Mouse (Mus musculus): ENCODE measurements around the gene Zfp280b. TPM values are rescaled to one million over a fixed set of nuclear protein-coding genes. Genes with fewer than 3 reads are reported as not detected.

Zfp280b gene
- polyA plus RNA-seq, 1 experiment from 2014 or later, result 13.5 TPM

GRCm38 (mm10) chr10:76009812-76010211, 22.6 kb upstream of the Zfp280b start:
- no peak for ATAC-seq (replicated peaks)
- Histone ChIP-seq H3K4me2 (replicated peaks) (no peak overlapping the region), H3K27ac (replicated peaks) (no peak overlapping the region), H3K9ac (replicated peaks) (no peak overlapping the region), H3K27me3 (no peaks in the 10 kb centered on the region), H3K4me3 (no peak overlapping the region), H3K9me3 (no peaks in the 10 kb centered on the region), H3K36me3 (no peaks in the 10 kb centered on the region), H3K4me1 (no peaks in the 10 kb centered on the region)
- WGBS, result 73% methylated on average over 3 of the region's 3 CpGs

DNA sequence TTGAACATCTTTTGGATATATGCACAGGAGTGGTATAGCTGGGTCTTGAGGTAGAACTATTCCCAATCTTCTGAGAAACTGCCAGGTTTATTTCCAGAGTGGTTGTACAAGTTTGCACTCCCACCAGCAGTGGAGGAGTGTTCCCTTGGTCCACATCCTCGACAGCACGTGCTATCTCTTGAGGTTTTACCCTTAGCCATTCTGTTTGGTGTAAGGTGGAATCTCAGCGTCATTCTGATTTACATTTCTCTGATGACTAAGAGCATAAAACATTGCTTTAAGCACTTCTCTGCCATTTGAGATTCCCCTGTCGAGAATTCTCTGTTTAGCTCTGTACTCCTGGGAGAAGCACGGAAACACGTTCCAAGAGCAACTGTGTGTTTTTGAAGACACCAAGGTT, 19.5 kb upstream of the Zfp280b start:
- no peak overlapping the region for H3K4me2 ChIP-seq (replicated peaks)
- 77% methylated on average over 6 of the region's 6 CpGs for WGBS
- no peak for ATAC-seq (replicated peaks)
- no peaks in the 10 kb centered on the region for H3K4me1 ChIP-seq
- H3K27me3 ChIP-seq, result no peaks in the 10 kb centered on the region
- H3K36me3 ChIP-seq, result no peaks in the 10 kb centered on the region
- no peak overlapping the region for H3K27ac ChIP-seq (replicated peaks)
- no peak overlapping the region for H3K4me3 ChIP-seq
- H3K9me3 ChIP-seq, result no peaks in the 10 kb centered on the region
- no peak overlapping the region for H3K9ac ChIP-seq (replicated peaks)

- Histone ChIP-seq H3K4me2 (replicated peaks) (no peak overlapping the region), H3K4me3 (no peak overlapping the region), H3K4me1 (no peaks in the 10 kb centered on the region), H3K36me3 (no peaks in the 10 kb centered on the region), H3K27me3 (no peaks in the 10 kb centered on the region), H3K9ac (replicated peaks) (no peak overlapping the region), H3K9me3 (no peaks in the 10 kb centered on the region), H3K27ac (replicated peaks) (no peak overlapping the region)
- no peak for ATAC-seq (replicated peaks)
- WGBS, result 88% methylated on average over 3 of the region's 3 CpGs
Observed at GRCm38 (mm10) chr10:76016886-76017285, 15.6 kb upstream of the Zfp280b start.

DNA sequence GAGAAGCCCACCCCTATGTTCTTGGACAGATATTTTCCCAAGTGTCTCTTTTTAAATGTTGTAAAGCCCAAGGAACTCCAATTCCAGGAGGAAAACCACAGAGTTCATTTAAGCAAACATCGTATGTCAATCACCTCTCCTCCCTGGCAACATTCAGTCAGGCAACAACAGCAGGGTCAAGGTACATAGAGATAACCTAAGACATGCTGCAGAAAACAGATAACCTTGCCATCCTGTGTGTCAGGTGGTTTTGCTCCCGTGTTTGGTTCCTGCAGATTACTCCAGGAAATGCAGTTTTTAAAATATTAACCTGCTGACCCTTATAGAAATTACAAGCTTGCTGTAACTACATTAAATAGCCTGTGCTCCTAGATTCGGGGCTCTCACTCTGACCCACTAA, 10.7 kb upstream of the Zfp280b start:
- Histone ChIP-seq H3K9ac (replicated peaks) (no peak overlapping the region), H3K27ac (replicated peaks) (no peak overlapping the region), H3K4me1 (no peaks in the 10 kb centered on the region), H3K36me3 (no peaks in the 10 kb centered on the region), H3K27me3 (no peaks in the 10 kb centered on the region), H3K4me2 (replicated peaks) (no peak overlapping the region), H3K9me3 (no peaks in the 10 kb centered on the region), H3K4me3 (no peak overlapping the region)
- WGBS, result 92% methylated on average over 3 of the region's 3 CpGs
- no peak for ATAC-seq (replicated peaks)

DNA sequence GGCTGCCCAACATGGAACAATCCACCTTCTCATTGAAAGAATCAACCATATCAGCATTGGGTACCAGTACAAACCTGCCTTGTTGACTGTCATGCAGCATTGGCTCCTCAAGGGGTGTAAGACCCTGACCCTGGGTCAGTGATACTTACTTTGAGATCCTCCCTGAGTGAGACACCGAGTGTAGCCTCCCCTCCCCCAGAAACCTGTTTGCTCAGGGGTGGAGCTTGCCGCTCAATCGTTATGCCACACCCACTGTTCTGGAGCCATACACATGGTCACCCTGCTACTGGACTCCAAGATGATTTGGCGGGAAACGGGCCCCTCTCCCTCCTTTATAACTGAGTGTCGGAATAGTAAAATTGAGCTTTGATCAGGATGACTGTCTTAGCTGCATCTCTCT, 8.5 kb upstream of the Zfp280b start:
- H3K4me3 ChIP-seq, result no peak overlapping the region
- 95% methylated on average over 6 of the region's 6 CpGs for WGBS
- H3K27me3 ChIP-seq, result no peaks in the 10 kb centered on the region
- H3K36me3 ChIP-seq, result no peaks in the 10 kb centered on the region
- H3K4me1 ChIP-seq, result no peaks in the 10 kb centered on the region
- H3K27ac ChIP-seq (replicated peaks), result no peak overlapping the region
- H3K9me3 ChIP-seq, result no peaks in the 10 kb centered on the region
- ATAC-seq (replicated peaks), result no peak
- H3K9ac ChIP-seq (replicated peaks), result no peak overlapping the region
- no peak overlapping the region for H3K4me2 ChIP-seq (replicated peaks)

DNA sequence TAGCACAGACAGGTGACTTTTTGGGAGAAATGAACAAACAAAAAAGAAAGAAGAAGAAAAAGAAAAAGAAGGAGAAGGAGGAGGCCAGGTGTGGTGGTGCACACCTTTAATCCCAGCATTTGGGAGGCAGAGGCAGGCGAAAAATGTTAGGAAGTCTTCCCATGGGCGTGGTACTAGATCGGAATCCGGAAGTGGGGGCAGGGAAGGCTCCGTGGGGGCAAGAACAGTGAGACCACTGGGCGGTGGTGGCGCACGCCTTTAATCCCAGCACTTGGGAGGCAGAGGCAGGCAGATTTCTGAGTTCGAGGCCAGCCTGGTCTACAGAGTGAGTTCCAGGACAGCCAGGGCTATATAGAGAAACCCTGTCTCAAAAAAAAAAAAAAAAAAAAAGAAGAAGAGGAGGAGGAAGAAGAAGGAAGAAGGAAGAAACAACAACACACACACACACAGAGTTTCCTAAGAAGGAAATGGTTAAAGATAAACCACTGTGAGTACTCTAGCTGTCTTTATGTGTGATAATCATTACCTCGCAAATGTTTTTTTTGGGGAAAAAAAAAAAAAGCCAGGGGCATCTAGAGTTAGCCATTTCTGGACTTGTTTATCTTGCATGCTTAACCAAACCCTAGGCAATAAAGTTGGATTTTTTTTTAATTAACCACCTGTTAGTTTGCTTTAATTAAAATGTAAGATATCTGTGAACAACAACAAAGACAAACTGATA, 6.8 kb upstream of the Zfp280b start:
- no peaks in the 10 kb centered on the region for H3K36me3 ChIP-seq
- no peaks in the 10 kb centered on the region for H3K27me3 ChIP-seq
- H3K4me1 ChIP-seq, result no peaks in the 10 kb centered on the region
- no peaks in the 10 kb centered on the region for H3K9me3 ChIP-seq
- H3K27ac ChIP-seq (replicated peaks), result no peak overlapping the region
- no peak overlapping the region for H3K4me2 ChIP-seq (replicated peaks)
- WGBS, result 95% methylated on average over 10 of the region's 10 CpGs
- H3K4me3 ChIP-seq, result no peak overlapping the region
- ATAC-seq (replicated peaks), result no peak
- no peak overlapping the region for H3K9ac ChIP-seq (replicated peaks)

GRCm38 (mm10) chr10:76027127-76028015, 5.1 kb upstream of the Zfp280b start:
- H3K9ac ChIP-seq (replicated peaks), result no peak overlapping the region
- H3K4me1 ChIP-seq, result peaks cover 4% of the 10 kb centered on the region
- no peaks in the 10 kb centered on the region for H3K36me3 ChIP-seq
- no peak overlapping the region for H3K4me3 ChIP-seq
- WGBS, result 63% methylated on average over 12 of the region's 12 CpGs
- no peaks in the 10 kb centered on the region for H3K27me3 ChIP-seq
- no peak for ATAC-seq (replicated peaks)
- H3K27ac ChIP-seq (replicated peaks), result no peak overlapping the region
- H3K4me2 ChIP-seq (replicated peaks), result no peak overlapping the region
- H3K9me3 ChIP-seq, result no peaks in the 10 kb centered on the region

DNA sequence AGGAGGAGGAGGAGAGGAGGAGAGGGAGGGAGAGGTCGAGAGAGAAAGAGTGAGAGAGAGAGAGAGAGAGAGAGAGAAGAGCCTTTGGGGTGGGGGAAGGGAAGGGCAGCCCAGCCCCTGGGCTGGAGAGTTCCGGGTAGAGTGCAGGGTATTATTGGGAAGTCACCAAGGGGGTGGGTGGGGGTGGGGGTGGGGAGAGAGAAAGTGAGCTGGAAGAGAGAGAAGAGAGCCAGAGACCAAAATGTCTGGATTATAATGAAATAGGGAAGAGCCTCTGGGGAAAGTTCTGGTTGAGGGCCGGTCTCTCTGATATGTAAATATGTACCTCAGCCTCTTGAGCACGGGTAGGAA, 4.5 kb upstream of the Zfp280b start:
- H3K9me3 ChIP-seq, result no peaks in the 10 kb centered on the region
- 29% methylated on average over 3 of the region's 4 CpGs for WGBS
- no peak overlapping the region for H3K4me2 ChIP-seq (replicated peaks)
- peaks cover 4% of the 10 kb centered on the region for H3K4me1 ChIP-seq
- H3K36me3 ChIP-seq, result no peaks in the 10 kb centered on the region
- no peaks in the 10 kb centered on the region for H3K27me3 ChIP-seq
- H3K27ac ChIP-seq (replicated peaks), result no peak overlapping the region
- H3K4me3 ChIP-seq, result no peak overlapping the region
- no peak overlapping the region for H3K9ac ChIP-seq (replicated peaks)
- ATAC-seq (replicated peaks), result no peak

DNA sequence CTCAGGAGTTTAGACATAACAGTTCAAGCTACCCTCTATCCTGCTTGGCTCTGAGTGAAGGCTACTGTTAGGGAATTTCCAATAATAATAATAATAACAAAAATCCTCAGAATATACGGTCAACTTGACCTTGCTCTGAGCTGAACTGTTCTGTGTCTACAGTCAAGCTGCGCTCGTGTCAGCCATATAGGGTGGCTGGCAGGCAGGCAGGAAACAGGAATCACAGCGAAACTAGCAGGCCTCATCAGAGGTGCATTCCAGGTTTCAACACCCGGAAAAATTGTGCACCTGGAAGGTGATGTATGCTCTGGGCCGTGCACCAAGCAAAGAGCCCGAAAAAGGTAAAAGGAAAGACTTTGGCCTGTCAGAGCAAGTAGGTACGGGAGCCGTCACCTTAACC, 4.1 kb upstream of the Zfp280b start:
- 77% methylated on average over 9 of the region's 9 CpGs for WGBS
- Histone ChIP-seq H3K9me3 (no peaks in the 10 kb centered on the region), H3K36me3 (no peaks in the 10 kb centered on the region), H3K4me2 (replicated peaks) (no peak overlapping the region), H3K27ac (replicated peaks) (no peak overlapping the region), H3K4me3 (no peak overlapping the region), H3K4me1 (peaks cover 8% of the 10 kb centered on the region), H3K27me3 (no peaks in the 10 kb centered on the region), H3K9ac (replicated peaks) (no peak overlapping the region)
- no peak for ATAC-seq (replicated peaks)

GRCm38 (mm10) chr10:76029276-76029675, 3.2 kb upstream of the Zfp280b start:
- WGBS, result 49% methylated on average over 5 of the region's 5 CpGs
- no peaks in the 10 kb centered on the region for H3K9me3 ChIP-seq

DNA sequence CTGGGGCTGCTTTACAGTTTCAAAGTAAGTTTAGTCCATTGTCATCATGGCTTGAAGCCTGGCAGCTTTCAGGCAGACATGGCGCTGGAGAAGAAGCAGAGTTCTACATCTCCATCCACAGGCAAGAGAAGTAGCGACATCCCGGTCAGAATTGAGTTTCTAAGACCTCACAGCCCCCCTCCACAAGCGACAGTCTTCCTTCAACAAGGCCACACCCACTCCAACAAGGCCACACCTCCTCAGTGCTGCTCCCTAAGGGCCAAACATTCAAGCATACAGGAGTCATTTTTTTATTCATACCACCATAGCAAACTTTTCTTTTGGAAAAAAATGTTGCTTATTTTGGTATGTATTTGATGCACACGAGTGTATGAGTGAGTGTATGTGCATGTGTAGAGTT, 2.0 kb upstream of the Zfp280b start:
- H3K9ac ChIP-seq (replicated peaks), result no peak overlapping the region
- ATAC-seq (replicated peaks), result no peak
- WGBS, result 63% methylated on average over 5 of the region's 5 CpGs

More at GRCm38 (mm10) chr10:76029276-76029675, 3.2 kb upstream of the Zfp280b start:
- H3K36me3 ChIP-seq, result no peaks in the 10 kb centered on the region
- H3K27ac ChIP-seq (replicated peaks), result no peak overlapping the region
- H3K27me3 ChIP-seq, result no peaks in the 10 kb centered on the region
- no peak for ATAC-seq (replicated peaks)
- H3K4me1 ChIP-seq, result peaks cover 13% of the 10 kb centered on the region
- H3K9ac ChIP-seq (replicated peaks), result no peak overlapping the region
- H3K4me3 ChIP-seq, result no peak overlapping the region
- H3K4me2 ChIP-seq (replicated peaks), result no peak overlapping the region

DNA sequence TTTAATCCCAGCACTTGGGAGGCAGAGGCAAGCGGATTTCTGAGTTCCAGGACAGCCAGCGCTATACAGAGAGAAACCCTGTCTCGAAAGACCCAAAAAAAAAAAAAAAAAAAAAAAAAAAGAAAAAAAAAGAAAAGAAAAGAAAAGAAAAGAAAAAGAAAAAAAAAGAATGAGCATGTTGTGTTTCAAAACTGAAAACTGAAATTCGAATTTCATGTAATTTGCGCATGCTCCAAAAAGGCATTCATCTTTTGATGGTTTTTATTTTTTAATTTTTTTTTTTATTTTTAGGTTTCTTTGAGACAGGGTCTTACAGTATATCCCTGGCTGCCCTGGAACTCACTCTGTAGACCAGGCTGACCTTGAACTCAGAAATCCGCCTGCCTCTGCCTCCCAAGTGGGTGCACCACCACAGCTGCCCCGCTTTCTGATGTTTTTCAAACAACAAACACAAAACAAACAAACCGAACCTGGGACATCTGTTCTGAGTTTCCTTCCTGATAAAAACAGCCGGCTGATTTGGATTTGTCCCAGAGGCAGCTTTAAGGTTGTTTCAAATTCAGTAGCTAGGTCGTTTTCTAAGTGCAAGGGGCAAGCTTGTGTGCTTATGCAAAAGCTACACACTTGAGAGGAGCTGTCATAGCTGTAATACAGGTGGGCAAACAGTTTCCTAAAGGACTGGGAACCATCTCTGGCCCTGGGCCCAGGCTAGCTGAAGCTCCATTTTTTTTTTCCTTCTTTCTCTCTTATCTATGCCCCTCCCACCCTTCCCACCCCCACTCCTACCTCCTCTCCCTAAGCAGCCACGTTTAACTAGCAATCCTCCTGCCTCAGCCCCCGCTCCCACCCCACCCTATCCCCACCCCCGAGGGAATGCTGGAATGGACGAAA, 694 bp upstream of the Zfp280b start:
- Histone ChIP-seq H3K4me2 (replicated peaks) (peak overlapping the region; percentile 52), H3K4me1 (peaks cover 14% of the 10 kb centered on the region), H3K27me3 (no peaks in the 10 kb centered on the region), H3K9me3 (no peaks in the 10 kb centered on the region), H3K9ac (replicated peaks) (peak overlapping the region; percentile 69), H3K4me3 (peak overlapping the region; percentile 59), H3K27ac (replicated peaks) (peak overlapping the region; percentile 57), H3K36me3 (peaks cover 6% of the 10 kb centered on the region; the same call in 1 of the 2 replicates)
- peak; percentile 6; the same call in 1 of the 2 replicates for ATAC-seq (replicated peaks)
- 52% methylated on average over 14 of the region's 14 CpGs for WGBS

More for the DNA sequence above, 2.0 kb upstream of the Zfp280b start:
- no peak overlapping the region for H3K27ac ChIP-seq (replicated peaks)
- no peaks in the 10 kb centered on the region for H3K27me3 ChIP-seq
- H3K9me3 ChIP-seq, result no peaks in the 10 kb centered on the region
- H3K4me3 ChIP-seq, result no peak overlapping the region
- H3K4me2 ChIP-seq (replicated peaks), result no peak overlapping the region
- peaks cover 2% of the 10 kb centered on the region; the same call in 1 of the 2 replicates for H3K36me3 ChIP-seq
- H3K4me1 ChIP-seq, result peaks cover 14% of the 10 kb centered on the region

All from forebrain, embryonic 15.5 days (tissue).